Mouse (Mus musculus): ENCODE results near the gene Tspan12.

DNA sequence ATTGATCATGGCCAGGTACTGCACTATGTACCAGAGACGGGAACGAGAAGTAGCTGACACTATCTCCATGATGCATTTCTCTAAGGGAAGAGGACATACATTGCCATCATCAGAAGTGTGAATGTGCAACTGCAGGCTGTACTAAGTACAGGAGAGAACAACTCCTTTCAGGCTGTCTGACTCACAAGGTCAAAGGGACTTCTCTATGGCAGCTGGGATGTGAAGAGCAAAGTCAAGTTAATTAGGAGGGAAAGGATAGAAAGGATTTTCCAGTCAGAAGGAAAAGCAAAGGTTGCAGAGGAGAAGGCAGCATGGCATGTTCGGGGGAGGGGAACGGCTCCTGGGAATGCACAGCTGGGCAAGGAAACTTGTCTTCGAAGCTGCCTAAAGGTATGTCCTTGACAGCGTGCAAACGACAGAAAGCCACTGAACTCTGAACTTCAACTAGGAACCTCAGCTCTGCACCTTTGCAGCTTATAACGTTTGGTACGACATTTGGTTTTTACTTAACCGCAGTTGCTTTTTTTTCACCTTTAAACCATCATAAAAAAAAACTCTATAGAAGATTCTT, 13.0 kb downstream of the Tspan12 start:
- TF ChIP-seq CTCF (IDR thresholded peaks at IDR 0.05; ENCODE audit: borderline replicate concordance, extremely low read depth, insufficient read depth, insufficient read length) = no peak
- no peak for TF ChIP-seq POLR2A (IDR thresholded peaks at IDR 0.05; ENCODE audit: borderline replicate concordance, extremely low read depth, insufficient read depth, insufficient read length, poor library complexity, severe bottlenecking)

All from brain, embryonic 14.5 days (tissue).